Mouse (Mus musculus) midbrain, postnatal 0 days (tissue): ENCODE data around the gene Pold2. TPM values are rescaled to one million over a fixed set of nuclear protein-coding genes. Genes with fewer than 3 reads are reported as not detected.

Experiments used
- ATAC-seq: fragments of 200-750 bp; cut with Nextera tagmentation; 2 replicates; pipeline ENCODE4 v1.8.0; 2017; ENCODE audit warnings: moderate number of reproducible peaks, mild to moderate bottlenecking, moderate TSS enrichment, moderate library complexity; ENCODE audit not compliant: low FRiP score
- DNase-seq: peaks from one replicate; pipeline ENCODE4 v3.0.0-alpha.2; 2015; ENCODE audit warnings: low spot score
- H3K27ac ChIP-seq: fragments of 300-500 bp; sonication (generic); 2 replicates; pipeline ENCODE4 v1.5.1; 2014; ENCODE audit warnings: low read depth, mild to moderate bottlenecking, low read length, mixed read lengths
- H3K27me3 ChIP-seq: fragments of 300-500 bp; sonication (generic); 2 replicates; pipeline ENCODE4 v1.6.1; 2014; ENCODE audit warnings: low read length, control low read depth, mixed read lengths; ENCODE audit not compliant: insufficient read depth
- H3K36me3 ChIP-seq: fragments of 300-500 bp; sonication (generic); 2 replicates; pipeline ENCODE4 v1.6.1; 2014; ENCODE audit warnings: low read length, control low read depth, mixed read lengths; ENCODE audit not compliant: insufficient read depth
- H3K4me1 ChIP-seq: fragments of 300-500 bp; sonication (generic); 2 replicates; pipeline ENCODE4 v1.6.1; 2014; ENCODE audit warnings: mild to moderate bottlenecking, control low read depth, antibody characterized with exemption, low read length, mixed read lengths; ENCODE audit not compliant: insufficient read depth
- H3K4me2 ChIP-seq: fragments of 300-500 bp; sonication (generic); 2 replicates; pipeline ENCODE4 v1.6.1; 2014; ENCODE audit warnings: low read depth, mild to moderate bottlenecking, low read length, mixed read lengths; ENCODE audit not compliant: poor library complexity, severe bottlenecking
- H3K4me3 ChIP-seq: fragments of 300-500 bp; sonication (generic); 2 replicates; pipeline ENCODE4 v1.5.1; 2014; ENCODE audit warnings: low read depth, mild to moderate bottlenecking, low read length, moderate library complexity
- H3K9ac ChIP-seq: fragments of 300-500 bp; sonication (generic); replicated peaks from 2 replicates; pipeline ENCODE4 v1.6.1; 2014; ENCODE audit warnings: mild to moderate bottlenecking, low read length, moderate library complexity, mixed read lengths; ENCODE audit not compliant: poor library complexity, severe bottlenecking
- H3K9me3 ChIP-seq: fragments of 300-500 bp; sonication (generic); 2 replicates; pipeline ENCODE4 v1.6.1; 2016; ENCODE audit warnings: low read length, control low read depth
- CTCF ChIP-seq: IDR thresholded peaks from 2 replicates; pipeline ENCODE4 v1.5.1; 2016; ENCODE audit warnings: antibody characterized with exemption, mild to moderate bottlenecking
- WGBS: fragments of 180-500 bp; shearing (Covaris S2); extraction: QIAGEN DNeasy Blood & Tissue Kit; methylation state at CpG from one replicate; pipeline ENCODE4 v1.1.7; 2014; 5-methylcytosine and 5-hydroxymethylcytosine counted together
- polyA plus RNA-seq: library from polyadenylated mRNA; unstranded; fragments of >200 nt; fragmentation: Nextera tagmentation; extraction: Ambion mirVana; gene quantifications from 2 replicates; pipeline ENCODE4 v1.2.1, GENCODE M21; 2015
- total RNA-seq: library from RNA; depleted of rRNA; stranded (reverse); fragments of >200 nt; gene quantifications from 2 replicates; pipeline ENCODE4 v1.2.3, GENCODE M21; 2014

Gene Pold2
- total and polyA plus RNA-seq, 2 experiments from 2014 or later = 30.3 to 41.1 TPM

DNA sequence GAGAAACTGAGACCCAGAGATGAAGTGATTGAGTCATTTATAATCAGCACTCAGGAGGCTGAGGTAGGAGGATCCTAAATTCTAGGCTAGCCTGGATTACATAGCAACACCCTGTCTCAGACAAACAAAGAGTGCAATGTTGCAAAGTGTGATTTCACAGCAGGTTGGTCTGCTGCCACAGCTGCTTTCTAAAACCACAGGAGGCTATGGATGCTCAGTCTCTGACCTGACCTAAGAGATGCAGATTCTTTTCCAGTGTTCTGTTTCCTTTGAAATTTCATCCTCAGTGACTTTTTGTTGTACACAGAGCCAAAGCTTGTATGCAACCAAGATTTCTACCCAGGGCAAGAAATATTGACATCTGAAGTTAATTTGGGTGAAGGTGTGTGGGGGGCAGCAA is 22.6 kb downstream of the Pold2 start:
- no peak overlapping the region for H3K4me3 ChIP-seq
- no peak overlapping the region for H3K4me2 ChIP-seq
- H3K9ac ChIP-seq = no peak overlapping the region
- H3K36me3 ChIP-seq = no peaks in the 10 kb centered on the region
- peak; percentile 8 for DNase-seq
- H3K27ac ChIP-seq = no peak overlapping the region
- H3K9me3 ChIP-seq = no peaks in the 10 kb centered on the region
- 0 out of 2 replicates have a peak, but pooled peaks cover 3% of the 10 kb centered on the region for H3K27me3 ChIP-seq
- H3K4me1 ChIP-seq = no peaks in the 10 kb centered on the region
- TF ChIP-seq CTCF = no peak
- ATAC-seq = no peak

DNA sequence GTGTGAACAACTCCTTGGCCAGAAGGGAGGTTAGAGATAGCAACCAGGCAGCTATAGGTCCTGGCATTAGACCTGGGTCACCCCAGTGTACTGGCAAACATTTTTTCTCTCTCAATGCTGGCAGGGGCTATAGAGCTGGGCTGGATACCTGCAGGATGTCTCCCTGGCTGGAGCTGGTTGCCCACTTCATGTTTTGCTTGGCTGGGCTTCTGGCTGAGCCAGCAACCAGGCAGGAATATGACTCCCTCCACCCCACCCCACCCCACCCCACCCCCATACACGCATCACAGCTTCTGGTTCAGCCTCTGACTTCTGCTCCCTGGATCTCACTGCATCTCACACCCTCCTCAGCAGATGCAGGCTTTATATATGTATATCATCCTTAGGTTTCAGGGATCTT is 25.8 kb downstream of the Pold2 start:
- Histone ChIP-seq H3K4me2 (no peak overlapping the region), H3K9me3 (no peaks in the 10 kb centered on the region), H3K36me3 (no peaks in the 10 kb centered on the region), H3K9ac (no peak overlapping the region), H3K4me1 (no peaks in the 10 kb centered on the region), H3K4me3 (no peak overlapping the region), H3K27ac (no peak overlapping the region), H3K27me3 (no peaks in the 10 kb centered on the region; the same call in 1 of the 2 replicates)
- no peak for ATAC-seq
- TF ChIP-seq CTCF = no peak
- 48% methylated on average over 1 of the region's 1 CpGs for WGBS
- no peak for DNase-seq

DNA sequence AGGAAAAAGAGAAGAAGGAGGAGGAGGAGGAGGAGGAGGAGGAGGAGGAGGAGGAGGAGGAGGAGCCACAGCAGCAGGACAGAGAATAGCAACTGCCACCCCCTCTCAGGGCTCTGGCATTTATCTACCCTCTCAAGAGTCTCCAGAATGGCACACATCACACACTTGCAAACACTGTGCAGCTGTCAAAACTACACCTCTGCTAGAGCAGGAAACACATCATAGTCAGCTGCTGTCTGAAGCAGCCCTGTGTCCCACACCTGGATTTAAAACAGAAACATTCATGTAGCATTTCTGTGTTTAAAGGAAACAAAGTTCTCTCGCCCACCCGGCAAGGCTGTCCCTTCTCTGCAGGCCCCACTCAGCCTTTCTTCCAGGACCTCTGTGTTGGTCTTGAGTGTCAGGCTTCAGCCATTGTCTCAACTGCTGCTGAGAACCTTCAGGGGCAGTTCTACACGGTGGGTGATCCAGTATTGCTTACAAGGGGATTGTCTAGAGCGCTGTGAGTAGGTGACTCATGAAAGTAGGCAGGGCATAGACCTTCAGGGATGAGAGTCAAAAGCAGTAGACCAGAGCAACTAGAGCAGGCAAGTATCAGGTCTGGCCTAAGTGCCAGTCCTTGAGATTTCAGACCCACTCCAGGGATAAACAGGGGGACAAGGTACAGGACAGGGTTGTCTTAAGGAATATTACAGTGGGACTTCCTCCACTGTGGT is 26.9 kb downstream of the Pold2 start:
- H3K27me3 ChIP-seq = no peaks in the 10 kb centered on the region; the same call in 1 of the 2 replicates
- no peaks in the 10 kb centered on the region for H3K9me3 ChIP-seq
- no peak for TF ChIP-seq CTCF
- H3K4me1 ChIP-seq = no peaks in the 10 kb centered on the region
- WGBS = 60% methylated on average over 4 of the region's 4 CpGs
- ATAC-seq = no peak
- H3K36me3 ChIP-seq = no peaks in the 10 kb centered on the region
- DNase-seq = no peak
- no peak overlapping the region for H3K27ac ChIP-seq
- no peak overlapping the region for H3K4me3 ChIP-seq
- H3K4me2 ChIP-seq = no peak overlapping the region
- H3K9ac ChIP-seq = no peak overlapping the region

DNA sequence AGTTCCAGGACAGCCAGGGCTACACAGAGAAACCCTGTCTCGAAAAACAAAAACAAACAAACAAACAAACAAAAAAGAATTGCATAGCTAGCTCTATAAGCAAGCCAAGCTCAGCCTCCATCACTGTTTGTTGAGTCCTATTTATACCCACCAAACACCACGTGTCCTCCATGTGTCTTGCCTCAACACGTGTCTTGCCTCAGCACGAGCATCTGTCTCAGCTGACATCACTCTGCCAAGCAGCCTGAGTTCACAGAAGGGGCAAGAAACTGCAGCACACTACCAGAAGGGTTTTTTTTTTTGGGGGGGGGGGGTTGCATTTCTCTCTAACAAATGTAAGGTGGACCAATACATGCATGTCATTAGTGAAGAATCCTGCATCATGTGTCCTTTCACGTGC is 27.6 kb downstream of the Pold2 start:
- ATAC-seq (no peak), DNase-seq (no peak)
- H3K36me3 ChIP-seq = no peaks in the 10 kb centered on the region
- no peak overlapping the region for H3K4me2 ChIP-seq
- TF ChIP-seq CTCF = no peak
- no peak overlapping the region for H3K9ac ChIP-seq
- H3K9me3 ChIP-seq = no peaks in the 10 kb centered on the region
- WGBS = 76% methylated on average over 5 of the region's 5 CpGs
- H3K27ac ChIP-seq = no peak overlapping the region
- H3K27me3 ChIP-seq = no peaks in the 10 kb centered on the region; the same call in 1 of the 2 replicates
- H3K4me1 ChIP-seq = no peaks in the 10 kb centered on the region
- no peak overlapping the region for H3K4me3 ChIP-seq

DNA sequence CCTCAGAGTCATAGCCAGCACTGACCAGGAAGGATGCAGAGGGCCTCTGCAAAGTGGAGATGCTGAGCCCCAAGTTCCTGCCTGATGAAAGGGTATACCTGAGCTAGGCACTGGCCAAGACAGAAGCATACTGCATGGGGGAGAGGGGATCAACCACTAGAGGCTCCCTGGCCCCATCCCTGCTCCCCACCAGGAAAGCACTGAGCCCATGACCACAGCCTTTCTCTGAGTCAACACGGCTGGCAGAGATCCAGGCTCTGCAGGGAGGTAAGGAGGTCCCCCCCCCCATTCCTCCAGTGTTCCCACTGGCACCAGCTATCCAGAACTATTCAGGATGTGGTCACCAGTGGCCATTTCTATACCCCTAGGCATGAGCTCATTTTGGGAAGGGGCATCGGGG is 28.8 kb downstream of the Pold2 start:
- Histone ChIP-seq H3K4me1 (no peaks in the 10 kb centered on the region), H3K4me3 (no peak overlapping the region), H3K4me2 (no peak overlapping the region), H3K9ac (no peak overlapping the region), H3K27ac (no peak overlapping the region), H3K27me3 (no peaks in the 10 kb centered on the region; the same call in 1 of the 2 replicates), H3K36me3 (no peaks in the 10 kb centered on the region), H3K9me3 (no peaks in the 10 kb centered on the region)
- no peak for TF ChIP-seq CTCF
- ATAC-seq (no peak), DNase-seq (no peak)
- WGBS = 46% methylated on average over 2 of the region's 2 CpGs

DNA sequence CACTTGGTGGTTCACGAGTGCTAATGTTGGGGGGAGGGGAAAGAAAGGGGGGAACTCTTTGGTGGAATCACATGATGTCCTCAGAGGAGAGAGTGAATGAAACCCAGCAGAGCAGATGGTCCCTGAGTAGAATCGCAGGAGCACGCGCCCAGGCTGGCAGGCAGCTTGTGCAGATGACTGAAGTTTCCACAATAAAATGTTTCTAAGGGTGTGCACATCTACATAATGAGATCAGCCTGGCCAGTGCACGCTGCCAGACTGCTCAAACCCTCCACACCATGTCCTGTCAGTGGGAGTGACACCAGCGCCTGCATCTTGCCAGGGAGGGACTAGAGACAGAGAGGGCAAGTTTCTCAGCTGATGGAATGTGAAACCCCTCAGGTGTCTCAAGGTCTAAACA is 29.4 kb downstream of the Pold2 start:
- Histone ChIP-seq H3K4me1 (no peaks in the 10 kb centered on the region), H3K4me3 (no peak overlapping the region), H3K4me2 (no peak overlapping the region), H3K9me3 (no peaks in the 10 kb centered on the region), H3K27ac (no peak overlapping the region), H3K27me3 (no peaks in the 10 kb centered on the region; the same call in 1 of the 2 replicates), H3K36me3 (no peaks in the 10 kb centered on the region), H3K9ac (no peak overlapping the region)
- DNase-seq (peak; percentile 54), ATAC-seq (peak; percentile 44; the same call in 1 of the 2 replicates)
- 28% methylated on average over 6 of the region's 6 CpGs for WGBS
- TF ChIP-seq CTCF = no peak
